Mouse (Mus musculus) heart, embryonic 10.5 days (tissue): ENCODE data around the gene Slamf9. TPM values are rescaled to one million over a fixed set of nuclear protein-coding genes. Genes with fewer than 3 reads are reported as not detected.

Experiments used
- DNase-seq: peaks from one replicate; pipeline ENCODE4 v3.0.0-alpha.2; 2017; ENCODE audit warnings: low spot score
- H3K27ac ChIP-seq: fragments of 300-500 bp; sonication (generic); 2 replicates; pipeline ENCODE4 v1.5.1; 2016; ENCODE audit warnings: mild to moderate bottlenecking
- H3K27me3 ChIP-seq: fragments of 300-500 bp; sonication (generic); 2 replicates; pipeline ENCODE4 v1.6.1; 2016; ENCODE audit warnings: mild to moderate bottlenecking; ENCODE audit not compliant: poor library complexity, insufficient read depth, severe bottlenecking
- H3K36me3 ChIP-seq: fragments of 300-500 bp; sonication (generic); 2 replicates; pipeline ENCODE4 v1.6.1; 2016; ENCODE audit warnings: mild to moderate bottlenecking, moderate library complexity
- H3K4me1 ChIP-seq: fragments of 300-500 bp; sonication (generic); 2 replicates; pipeline ENCODE4 v1.6.1; 2016; ENCODE audit warnings: mild to moderate bottlenecking
- H3K4me3 ChIP-seq: fragments of 300-500 bp; sonication (generic); 2 replicates; pipeline ENCODE4 v1.5.1; 2016; ENCODE audit warnings: mild to moderate bottlenecking, moderate library complexity
- H3K9me3 ChIP-seq: fragments of 300-500 bp; sonication (generic); 2 replicates; pipeline ENCODE4 v1.6.1; 2016; ENCODE audit warnings: mild to moderate bottlenecking, moderate library complexity
- WGBS: fragments of 180-500 bp; shearing (Covaris S2); methylation state at CpG from one replicate; pipeline ENCODE4 v1.1.7; 2016; 5-methylcytosine and 5-hydroxymethylcytosine counted together
- polyA plus RNA-seq: library from polyadenylated mRNA; unstranded; fragments of >200 nt; fragmentation: Nextera tagmentation; extraction: Ambion mirVana; gene quantifications from 2 replicates; pipeline ENCODE4 v1.2.1, GENCODE M21; 2016

The Slamf9 gene
- polyA plus RNA-seq, 1 experiment from 2014 or later, result 0.92 TPM

DNA sequence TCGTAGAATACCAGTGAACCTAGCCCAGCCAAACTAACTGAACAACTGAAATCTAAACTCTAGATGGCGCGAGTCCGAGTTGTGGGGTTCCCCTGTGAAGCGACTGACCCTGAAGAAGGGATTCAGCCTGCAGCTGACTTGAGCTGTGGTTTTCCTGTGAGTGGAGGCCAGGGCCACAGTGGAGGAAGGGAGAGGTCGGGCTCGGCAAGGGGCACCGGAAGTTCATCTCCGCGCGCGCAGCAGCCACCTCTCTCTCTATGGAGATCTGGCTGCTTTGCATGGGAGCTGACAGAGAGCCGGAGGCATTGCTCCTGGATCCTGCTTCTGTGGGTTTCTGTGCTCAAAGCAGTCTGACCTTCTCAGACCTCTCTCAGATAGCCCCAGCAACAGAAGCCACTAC lies 37.8 kb downstream of the Slamf9 start:
- H3K36me3 ChIP-seq, result no peaks in the 10 kb centered on the region
- WGBS, result 16% methylated on average over 13 of the region's 13 CpGs
- H3K4me3 ChIP-seq, result no peak overlapping the region; the same call in 1 of the 2 replicates
- DNase-seq, result no peak
- H3K4me1 ChIP-seq, result peaks cover 45% of the 10 kb centered on the region
- H3K27ac ChIP-seq, result peak overlapping the region; percentile 81
- no peaks in the 10 kb centered on the region for H3K27me3 ChIP-seq
- H3K9me3 ChIP-seq, result peaks cover 3% of the 10 kb centered on the region; the same call in 1 of the 2 replicates

GRCm38 (mm10) chr1:172513525-172514212 lies 38.5 kb downstream of the Slamf9 start:
- Histone ChIP-seq H3K36me3 (no peaks in the 10 kb centered on the region), H3K27ac (peak overlapping the region; percentile 81), H3K4me3 (no peak overlapping the region), H3K4me1 (peaks cover 40% of the 10 kb centered on the region), H3K27me3 (no peaks in the 10 kb centered on the region), H3K9me3 (peaks cover 3% of the 10 kb centered on the region; the same call in 1 of the 2 replicates)
- peak; percentile 88 for DNase-seq
- WGBS, result 42% methylated on average over 17 of the region's 17 CpGs

- WGBS, result 60% methylated on average over 4 of the region's 4 CpGs
- DNase-seq, result no peak
- H3K27me3 ChIP-seq, result no peaks in the 10 kb centered on the region
- peak overlapping the region; percentile 81 for H3K27ac ChIP-seq
- no peaks in the 10 kb centered on the region for H3K36me3 ChIP-seq
- no peak overlapping the region for H3K4me3 ChIP-seq
- peaks cover 3% of the 10 kb centered on the region; the same call in 1 of the 2 replicates for H3K9me3 ChIP-seq
- peaks cover 39% of the 10 kb centered on the region for H3K4me1 ChIP-seq
Measured at GRCm38 (mm10) chr1:172514213-172514529, 39.0 kb downstream of the Slamf9 start.

- Histone ChIP-seq H3K27ac (peak overlapping the region; percentile 81), H3K36me3 (no peaks in the 10 kb centered on the region)
- WGBS, result 72% methylated on average over 7 of the region's 7 CpGs
Measured at GRCm38 (mm10) chr1:172514551-172515268, 39.6 kb downstream of the Slamf9 start.

GRCm38 (mm10) chr1:172515396-172515795 lies 40.2 kb downstream of the Slamf9 start:
- no peak for DNase-seq
- peaks cover 3% of the 10 kb centered on the region; the same call in 1 of the 2 replicates for H3K9me3 ChIP-seq
- H3K36me3 ChIP-seq, result no peaks in the 10 kb centered on the region
- no peak overlapping the region for H3K4me3 ChIP-seq
- H3K27ac ChIP-seq, result peak overlapping the region; percentile 64; the same call in 1 of the 2 replicates
- 76% methylated on average over 1 of the region's 1 CpGs for WGBS
- H3K4me1 ChIP-seq, result peaks cover 45% of the 10 kb centered on the region
- no peaks in the 10 kb centered on the region for H3K27me3 ChIP-seq

More at GRCm38 (mm10) chr1:172514551-172515268, 39.6 kb downstream of the Slamf9 start:
- no peak overlapping the region for H3K4me3 ChIP-seq
- H3K27me3 ChIP-seq, result no peaks in the 10 kb centered on the region
- no peak for DNase-seq
- H3K9me3 ChIP-seq, result peaks cover 3% of the 10 kb centered on the region; the same call in 1 of the 2 replicates
- H3K4me1 ChIP-seq, result peaks cover 41% of the 10 kb centered on the region

GRCm38 (mm10) chr1:172518013-172518412 lies 42.9 kb downstream of the Slamf9 start:
- H3K4me1 ChIP-seq, result peaks cover 38% of the 10 kb centered on the region
- peaks cover 3% of the 10 kb centered on the region; the same call in 1 of the 2 replicates for H3K9me3 ChIP-seq
- no peaks in the 10 kb centered on the region for H3K36me3 ChIP-seq
- no peak overlapping the region for H3K4me3 ChIP-seq
- no peak for DNase-seq
- H3K27ac ChIP-seq, result no peak overlapping the region
- WGBS, result 68% methylated on average over 4 of the region's 4 CpGs
- 0 out of 2 replicates have a peak, but pooled peaks cover 5% of the 10 kb centered on the region for H3K27me3 ChIP-seq

DNA sequence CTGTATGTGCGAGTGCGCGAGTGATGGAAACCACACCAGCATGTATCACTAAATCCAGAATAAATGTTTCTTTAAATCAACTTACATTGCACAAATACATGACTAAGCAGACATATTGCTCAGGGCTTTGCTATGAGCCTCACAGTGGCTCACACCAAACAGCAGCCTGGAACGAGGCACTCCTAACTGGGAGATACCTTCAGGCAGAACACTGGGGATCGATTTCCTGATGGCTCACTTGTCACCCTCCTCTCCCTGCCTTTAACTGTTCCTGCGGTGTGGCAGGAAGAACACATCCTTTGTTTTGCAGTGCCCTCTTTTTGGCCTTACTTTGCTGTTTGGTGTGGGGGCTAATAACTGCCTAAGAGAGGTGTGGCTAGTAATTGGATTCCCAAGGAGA lies 44.5 kb downstream of the Slamf9 start:
- H3K9me3 ChIP-seq, result peaks cover 3% of the 10 kb centered on the region; the same call in 1 of the 2 replicates
- no peaks in the 10 kb centered on the region for H3K36me3 ChIP-seq
- H3K4me1 ChIP-seq, result peaks cover 27% of the 10 kb centered on the region
- no peak overlapping the region for H3K4me3 ChIP-seq
- 54% methylated on average over 6 of the region's 6 CpGs for WGBS
- 0 out of 2 replicates have a peak, but pooled peaks cover 5% of the 10 kb centered on the region for H3K27me3 ChIP-seq
- DNase-seq, result no peak
- peak overlapping the region; percentile 80; the same call in 1 of the 2 replicates for H3K27ac ChIP-seq

DNA sequence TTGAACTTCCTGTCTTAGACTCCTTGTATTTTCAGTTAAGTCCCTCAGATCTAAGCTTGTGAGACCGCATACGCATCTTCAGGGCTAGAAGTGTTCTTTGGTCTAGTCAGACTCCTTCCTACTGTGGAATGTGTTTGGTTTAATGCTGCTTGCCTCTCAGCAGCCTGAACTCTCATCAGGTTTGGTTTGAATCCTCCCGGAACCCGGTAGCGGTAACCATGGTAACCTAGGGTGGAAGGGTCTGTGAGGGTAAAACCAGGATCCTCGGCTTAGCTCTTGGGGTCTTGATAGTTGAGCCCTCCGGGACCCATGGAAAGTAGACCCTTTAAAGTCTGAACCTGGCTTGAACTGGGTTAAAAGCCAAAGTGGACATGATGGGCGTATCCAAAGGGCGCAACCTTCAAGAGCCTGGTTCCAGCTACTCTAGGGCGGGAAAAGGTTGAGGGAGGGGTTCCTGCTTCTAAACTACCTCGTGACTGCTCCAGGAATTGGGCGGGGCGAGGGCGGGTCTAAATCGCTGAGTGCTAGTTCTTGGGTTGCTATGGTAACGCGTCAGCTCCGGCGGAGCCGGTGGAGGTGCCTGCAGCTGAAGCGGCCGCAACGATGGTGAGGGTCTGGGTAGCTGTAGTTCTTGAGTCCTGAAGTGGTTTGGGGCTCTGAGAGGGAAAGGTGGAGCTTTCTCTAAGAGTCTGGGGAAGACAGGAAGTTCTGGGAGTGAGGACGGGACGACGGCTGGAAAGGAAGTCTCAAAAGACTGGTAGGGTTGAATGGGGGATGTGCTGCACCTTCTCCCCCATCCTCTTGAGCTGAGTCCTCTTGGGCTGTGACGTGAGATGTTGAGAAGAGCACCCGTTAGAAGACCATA lies 45.6 kb downstream of the Slamf9 start, which contains the start of gene Cfap45:
Gene Cfap45, plus strand, starts transcription at position 226 of the 865 bp plus-strand sequence.
- DNase-seq, result peak; percentile 96
- peaks cover 3% of the 10 kb centered on the region; the same call in 1 of the 2 replicates for H3K9me3 ChIP-seq
- peak within 1 kb of the TSS; percentile 80 for H3K27ac ChIP-seq
- H3K4me1 ChIP-seq, result peaks cover 21% of the 10 kb centered on the region
- WGBS, result 4% methylated on average over 28 of the region's 28 CpGs
- H3K36me3 ChIP-seq, result no peaks in the 10 kb centered on the region
- peak within 1 kb of the TSS; percentile 54 for H3K4me3 ChIP-seq
- 0 out of 2 replicates have a peak, but pooled peaks cover 5% of the 10 kb centered on the region for H3K27me3 ChIP-seq

DNA sequence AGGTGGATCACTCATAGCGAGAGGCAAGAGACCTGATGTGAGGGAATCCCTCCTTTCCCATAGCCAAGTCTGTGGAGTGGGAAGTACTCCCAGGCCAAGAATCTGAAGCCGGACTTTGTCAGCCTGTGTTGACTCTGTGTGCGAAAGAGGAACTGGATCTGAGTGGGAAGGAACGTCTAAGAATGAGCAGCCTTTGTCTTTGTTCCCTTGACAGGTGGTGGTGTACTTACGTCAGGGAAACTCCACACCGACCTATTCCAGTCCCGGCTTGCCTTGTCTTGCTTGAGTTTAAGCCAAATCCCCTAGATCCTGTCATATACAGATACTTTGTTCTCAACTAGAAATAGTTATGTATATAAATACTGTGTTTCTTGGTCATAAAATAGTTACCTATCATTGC lies 47.4 kb downstream of the Slamf9 start:
- 0 out of 2 replicates have a peak overlapping the region, but pooled peaks have one; percentile 22 for H3K27ac ChIP-seq
- DNase-seq, result no peak
- no peak overlapping the region for H3K4me3 ChIP-seq
- H3K4me1 ChIP-seq, result peaks cover 33% of the 10 kb centered on the region
- no peaks in the 10 kb centered on the region for H3K9me3 ChIP-seq
- H3K36me3 ChIP-seq, result no peaks in the 10 kb centered on the region
- WGBS, result 67% methylated on average over 7 of the region's 7 CpGs
- peaks cover 15% of the 10 kb centered on the region; the same call in 1 of the 2 replicates for H3K27me3 ChIP-seq

DNA sequence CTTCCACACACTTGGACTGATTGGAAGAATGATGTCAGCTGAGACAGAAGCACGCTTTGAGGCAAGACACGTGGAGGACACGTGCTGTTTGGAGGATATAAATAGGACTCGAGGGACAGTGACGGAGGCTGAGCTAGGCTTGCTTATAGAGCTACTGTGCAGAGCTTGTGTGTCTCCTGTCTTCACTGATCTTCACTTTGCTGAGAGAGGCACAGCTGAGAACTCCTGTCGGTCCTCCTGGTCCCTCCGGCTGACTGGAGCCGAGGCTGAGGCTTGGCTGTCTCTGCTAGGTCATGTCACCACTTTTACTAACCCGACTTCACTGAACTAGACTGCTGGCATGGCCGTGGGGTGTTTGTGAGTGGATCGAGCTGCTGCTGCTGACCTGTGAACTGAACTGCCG lies 48.5 kb downstream of the Slamf9 start:
- peaks cover 33% of the 10 kb centered on the region for H3K4me1 ChIP-seq
- no peak for DNase-seq
- H3K4me3 ChIP-seq, result no peak overlapping the region
- H3K9me3 ChIP-seq, result no peaks in the 10 kb centered on the region
- peaks cover 20% of the 10 kb centered on the region; the same call in 1 of the 2 replicates for H3K27me3 ChIP-seq
- WGBS, result 54% methylated on average over 12 of the region's 12 CpGs
- no peak overlapping the region for H3K27ac ChIP-seq
- no peaks in the 10 kb centered on the region for H3K36me3 ChIP-seq

- no peaks in the 10 kb centered on the region for H3K36me3 ChIP-seq
- H3K27ac ChIP-seq, result peak overlapping the region; percentile 67; the same call in 1 of the 2 replicates
- DNase-seq, result no peak
- no peaks in the 10 kb centered on the region for H3K9me3 ChIP-seq
- H3K27me3 ChIP-seq, result peaks cover 27% of the 10 kb centered on the region; the same call in 1 of the 2 replicates
- WGBS, result 46% methylated on average over 15 of the region's 15 CpGs
- no peak overlapping the region for H3K4me3 ChIP-seq
- peaks cover 26% of the 10 kb centered on the region for H3K4me1 ChIP-seq
Measured at GRCm38 (mm10) chr1:172525027-172525764, 50.0 kb downstream of the Slamf9 start.
